Mouse (Mus musculus) duodenum, adult 2 months (tissue): Measurements from ENCODE around the gene Psmg1. TPM values are rescaled to one million over a fixed set of nuclear protein-coding genes. Genes with fewer than 3 reads are reported as not detected.

Source experiments
- polyA plus RNA-seq: library from polyadenylated mRNA; depleted of rRNA; stranded (reverse); fragments of >200 nt; gene quantifications from 2 replicates; pipeline ENCODE4 v1.2.3, GENCODE M21; 2012; ENCODE audit warnings: low replicate concordance; rRNA removed

The Psmg1 gene
- 5.2 and 5.7 TPM in 2 replicates for polyA plus RNA-seq

GRCm38 (mm10) chr16:95990462-95991121 is at the start of gene Psmg1:
TSS of gene Psmg1 (minus strand) at chr16:95990960.

Other genes with a start within 250 kb of the Psmg1 start
- 14.8 and 19.5 TPM in 2 replicates for gene Brwd1, start 91.6 kb upstream of the Psmg1 start, polyA plus RNA-seq
- 3.8 and 4.4 TPM in 2 replicates for gene Hmgn1, start 136.8 kb upstream of the Psmg1 start, polyA plus RNA-seq
- 8.4 and 12.6 TPM in 2 replicates for gene Wrb, start 154.4 kb upstream of the Psmg1 start, polyA plus RNA-seq
- 0.13 TPM in 2 replicates for gene Lca5l, start 201.3 kb upstream of the Psmg1 start, polyA plus RNA-seq
- 3.5 and 6.0 TPM in 2 replicates for gene Sh3bgr, start 209.5 kb upstream of the Psmg1 start, polyA plus RNA-seq
- gene B3galt5, start 244.8 kb upstream of the Psmg1 start, polyA plus RNA-seq: 0.28 and 1.1 TPM in 2 replicates